Mouse (Mus musculus): Measurements from ENCODE around the gene Zglp1.
A peak's percentile ranks its signal among the peaks of the same experiment; 100 is the strongest.

Zglp1 gene

GRCm38 (mm10) chr9:21067006-21067684, at the start of gene Zglp1:
Zglp1 (minus strand) TSS chr9:21067093.
- DNase-seq, result no peak

DNA sequence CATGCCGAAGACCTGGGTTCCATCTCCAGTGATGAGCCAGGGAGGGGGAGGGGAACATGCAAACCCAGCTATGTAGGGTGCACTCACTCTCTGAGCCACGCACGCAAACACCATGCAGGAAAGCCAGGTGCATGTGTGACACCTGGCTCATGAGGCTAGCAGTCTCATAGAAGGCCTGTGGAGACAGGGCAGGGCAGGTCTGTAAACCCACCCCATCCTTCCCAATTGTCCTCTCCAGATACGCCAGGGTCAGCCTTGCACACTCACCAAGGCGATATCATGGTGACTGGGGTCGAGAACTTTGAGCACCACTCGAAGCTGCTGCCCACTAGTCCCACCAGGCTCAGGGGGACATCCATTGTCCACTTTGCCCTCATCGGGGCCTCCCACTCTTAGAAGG, 48.2 kb upstream of the Zglp1 start:
- no peak for DNase-seq

GRCm38 (mm10) chr9:21114190-21114589, 47.3 kb upstream of the Zglp1 start:
- DNase-seq, result no peak

GRCm38 (mm10) chr9:21113751-21114150, 46.9 kb upstream of the Zglp1 start:
- DNase-seq, result no peak

GRCm38 (mm10) chr9:21107607-21108237, 40.8 kb upstream of the Zglp1 start:
- DNase-seq, result no peak

DNA sequence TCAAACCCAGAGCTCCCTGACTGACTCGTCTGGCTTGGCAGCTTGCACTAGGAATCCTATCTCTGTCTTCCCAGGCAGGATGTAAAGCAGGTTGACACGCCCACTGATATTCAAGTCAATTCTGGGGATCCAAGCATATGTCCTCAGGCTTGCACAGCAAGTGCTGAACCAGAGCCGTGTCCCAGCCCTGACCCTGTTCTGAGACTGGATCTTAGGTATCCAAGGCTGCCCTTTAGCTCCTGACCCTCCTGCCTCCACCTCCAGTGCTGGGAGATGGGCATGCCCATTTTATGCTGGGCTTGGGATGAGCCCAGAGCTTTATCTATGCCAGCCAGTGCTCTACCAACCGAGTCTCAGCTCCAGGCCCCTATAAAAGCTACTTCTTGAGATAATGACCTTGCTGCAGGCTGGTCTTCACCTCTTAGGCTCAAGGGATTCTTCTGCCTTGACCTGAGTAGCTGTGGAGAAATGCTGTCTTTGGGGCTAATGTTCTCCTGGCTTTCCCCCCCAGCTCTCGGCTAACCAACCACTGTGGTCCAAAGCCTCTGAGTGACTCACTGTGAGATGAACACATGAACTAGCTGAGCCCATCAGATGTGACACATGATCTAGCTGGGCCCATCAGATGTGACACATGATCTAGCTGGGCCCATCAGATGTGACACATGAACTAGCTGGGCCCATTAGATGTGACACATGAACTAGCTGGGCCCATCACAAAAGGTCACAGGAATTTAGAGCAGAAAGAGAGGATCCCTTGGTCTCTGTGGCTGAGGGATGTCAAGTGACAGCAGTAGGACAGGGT, 39.1 kb upstream of the Zglp1 start:
- no peak for DNase-seq

DNA sequence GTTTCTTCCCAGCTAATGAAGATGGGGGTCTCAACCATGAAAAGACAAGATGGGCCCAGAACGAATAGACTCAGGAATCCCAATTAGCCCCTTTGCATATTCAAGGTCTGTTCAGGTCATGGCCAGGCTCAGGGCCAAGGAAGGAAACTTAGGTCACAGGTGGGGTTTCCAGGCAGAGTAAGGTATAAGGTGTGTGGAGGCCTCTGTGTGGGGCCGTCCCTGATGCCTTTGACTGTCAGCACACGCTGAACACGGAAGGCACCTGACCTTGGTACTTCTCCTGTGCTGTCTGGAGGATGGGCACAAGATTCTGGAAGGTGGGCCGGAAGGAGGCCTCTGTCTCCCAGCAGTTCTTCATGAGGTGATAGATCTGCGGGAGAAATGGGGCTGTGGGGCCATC, 37.9 kb upstream of the Zglp1 start:
- no peak for DNase-seq

DNA sequence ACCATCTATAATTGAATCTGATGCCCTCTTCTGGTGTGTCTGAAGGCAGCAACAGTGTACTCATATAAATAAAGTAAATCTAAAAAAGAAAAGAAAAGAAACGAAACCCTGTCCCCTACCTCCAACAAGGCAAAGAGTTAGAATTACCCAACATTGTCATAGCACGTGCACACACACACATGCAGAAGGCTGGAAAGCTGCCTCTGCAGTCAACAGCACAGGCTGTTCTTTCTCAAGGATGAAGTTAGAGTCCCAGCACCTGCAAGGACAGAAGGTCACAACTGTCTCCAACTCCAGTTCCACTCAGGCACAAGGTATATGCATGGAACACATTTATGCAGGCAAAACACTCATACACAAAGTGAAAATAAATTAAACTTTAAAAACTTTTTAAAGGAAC, 35.2 kb upstream of the Zglp1 start:
- no peak for DNase-seq

DNA sequence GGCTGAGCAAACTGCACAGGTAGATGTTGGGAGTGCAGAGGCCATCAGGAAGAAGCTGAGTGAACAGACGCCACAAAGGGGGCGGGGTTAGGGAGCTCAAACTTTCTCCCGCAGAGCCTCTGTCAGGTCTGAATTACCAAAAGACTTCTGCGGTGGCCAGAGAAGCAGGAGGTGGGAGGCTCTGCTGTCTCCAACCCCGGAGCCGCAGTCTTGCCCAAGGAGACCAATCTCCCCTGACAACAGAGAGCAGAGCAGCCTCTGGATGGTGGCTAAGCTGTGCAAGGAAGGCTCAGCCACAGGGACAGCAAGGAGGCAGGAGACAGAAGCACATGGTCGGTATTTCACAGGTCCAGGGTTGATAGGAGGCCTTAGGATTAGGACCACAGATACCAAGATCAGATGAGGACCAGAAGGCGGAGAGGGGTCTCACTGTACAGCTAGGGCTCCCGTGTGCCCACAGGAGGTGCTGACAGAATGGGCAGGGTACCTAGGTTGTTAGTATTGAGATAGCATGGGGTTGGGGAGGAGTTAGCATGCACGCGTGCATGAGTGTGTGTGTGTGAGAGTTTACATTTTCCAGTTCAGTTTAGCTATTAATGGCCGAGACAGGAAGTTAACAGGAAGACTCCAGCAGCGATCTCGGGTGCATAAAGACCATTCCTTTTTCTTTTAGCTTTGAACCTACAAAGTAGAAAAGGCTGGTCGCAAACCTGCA, 33.7 kb upstream of the Zglp1 start:
- no peak for DNase-seq

DNA sequence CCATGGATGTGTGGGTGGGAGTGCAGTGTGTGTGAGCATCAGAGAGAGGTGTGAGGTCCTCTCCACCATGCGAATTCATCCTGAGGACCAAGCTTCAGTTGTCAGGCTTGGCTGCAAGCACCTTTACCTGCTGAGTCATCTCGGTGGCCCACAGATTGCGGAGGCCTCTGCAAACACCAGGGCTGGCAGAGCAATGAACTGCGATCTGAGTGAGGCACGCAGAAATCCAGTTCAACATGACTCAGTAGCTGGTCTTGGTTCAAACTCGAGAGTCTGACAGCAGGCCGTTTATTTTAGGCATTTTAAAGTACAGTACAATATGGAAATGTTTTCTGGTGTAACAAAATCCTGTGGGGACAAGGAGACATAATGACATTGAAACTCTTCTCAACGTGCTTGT, 30.9 kb upstream of the Zglp1 start:
- DNase-seq, result no peak

DNA sequence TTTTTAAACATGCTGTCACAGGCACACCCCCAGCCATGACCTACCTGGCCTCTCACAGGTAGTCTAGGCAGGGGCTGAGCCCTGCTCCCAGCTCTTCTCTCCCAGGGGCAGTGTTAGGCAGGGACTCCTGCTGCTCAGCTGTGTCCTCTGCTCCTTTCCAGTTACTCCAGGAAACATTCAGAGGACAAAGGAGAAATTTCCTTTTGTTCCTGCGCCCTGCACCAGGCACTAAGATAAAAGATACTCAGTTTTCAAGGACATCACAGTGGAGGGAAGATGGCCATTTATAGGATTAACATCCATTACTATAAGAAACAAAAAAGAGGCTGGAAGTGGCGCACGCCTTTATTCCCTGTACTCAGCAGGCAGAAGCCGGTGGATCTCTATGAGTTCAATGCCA, 29.1 kb upstream of the Zglp1 start:
- no peak for DNase-seq

DNA sequence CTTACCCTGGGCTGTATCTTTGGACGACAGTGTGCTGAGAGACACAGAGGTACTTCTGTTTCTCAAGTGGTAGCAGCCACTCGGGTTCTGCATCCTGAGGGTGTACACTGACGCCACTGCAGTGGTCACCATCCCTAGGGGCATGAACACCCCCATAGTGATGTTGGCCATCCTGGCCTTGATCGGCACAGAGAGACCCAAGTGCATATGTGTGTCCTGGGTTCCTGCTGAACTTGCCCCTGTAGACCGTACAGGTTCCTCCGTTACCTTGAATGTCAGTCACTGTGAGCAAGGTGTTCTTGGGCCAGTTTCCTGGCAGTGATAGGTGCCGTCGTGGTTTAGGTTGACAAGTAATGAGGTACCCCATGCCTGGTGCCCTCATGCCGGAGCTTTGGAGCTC, 26.5 kb upstream of the Zglp1 start:
- no peak for DNase-seq

DNA sequence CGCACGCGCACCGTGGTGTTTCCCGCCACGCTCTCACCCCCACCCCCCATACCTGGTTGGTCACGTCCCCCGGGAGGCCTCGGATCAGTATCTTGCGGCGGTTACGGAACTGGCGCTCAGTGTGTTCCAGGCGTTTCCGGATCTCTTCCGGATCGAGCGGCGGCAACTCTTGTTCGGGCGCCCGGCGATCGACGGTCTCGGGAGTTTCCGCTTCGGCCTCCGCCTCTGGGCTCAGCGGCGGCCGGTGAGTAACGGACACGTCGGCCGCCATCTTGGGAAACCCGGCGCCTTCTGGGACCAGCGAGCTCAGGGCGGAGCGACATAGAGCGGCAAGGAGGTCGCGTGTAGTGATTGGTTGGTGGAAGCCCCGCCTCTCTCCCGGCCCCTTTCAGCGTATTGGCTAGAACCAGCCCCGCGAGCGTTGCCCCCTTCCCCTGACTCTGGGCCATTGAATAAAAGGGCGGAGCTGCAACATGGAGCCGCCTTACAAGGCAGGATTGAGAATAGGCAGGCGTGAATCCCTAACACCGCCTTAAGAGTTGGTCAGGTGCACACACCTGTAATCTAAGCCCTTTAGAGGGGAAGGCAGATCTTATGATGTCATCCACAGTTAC, 24.9 kb upstream of the Zglp1 start, which contains the start of the genes Gm38431 and Raver1:
Gm38431 (minus strand) TSS at position 291 of the 614 bp plus-strand sequence.
Raver1 (minus strand) TSS at position 302 of the 614 bp plus-strand sequence.
- DNase-seq, result peak; percentile 96 to 98

GRCm38 (mm10) chr9:21090972-21091706, 24.2 kb upstream of the Zglp1 start:
- DNase-seq, result no peak

GRCm38 (mm10) chr9:21090537-21090936, 23.6 kb upstream of the Zglp1 start:
- no peak for DNase-seq

DNA sequence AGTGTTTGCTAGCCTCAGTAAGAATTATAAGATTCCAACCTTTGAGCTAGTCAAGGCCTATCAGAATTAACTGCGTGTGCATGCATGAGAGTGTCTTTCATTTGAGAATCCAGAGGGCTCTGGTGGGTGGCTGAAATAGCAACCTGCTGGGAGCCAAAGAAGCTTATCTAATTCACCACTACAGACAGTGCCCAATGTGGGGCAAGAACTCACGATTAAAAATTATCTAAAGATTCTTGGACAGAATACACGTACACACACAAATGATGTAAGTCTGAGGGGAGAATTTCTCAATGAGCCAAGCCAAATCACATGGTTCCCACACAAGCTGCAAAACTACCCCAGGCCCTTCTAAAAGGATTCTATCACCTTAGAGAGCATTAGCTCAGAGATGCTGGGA, 16.4 kb upstream of the Zglp1 start:
- no peak for DNase-seq

DNA sequence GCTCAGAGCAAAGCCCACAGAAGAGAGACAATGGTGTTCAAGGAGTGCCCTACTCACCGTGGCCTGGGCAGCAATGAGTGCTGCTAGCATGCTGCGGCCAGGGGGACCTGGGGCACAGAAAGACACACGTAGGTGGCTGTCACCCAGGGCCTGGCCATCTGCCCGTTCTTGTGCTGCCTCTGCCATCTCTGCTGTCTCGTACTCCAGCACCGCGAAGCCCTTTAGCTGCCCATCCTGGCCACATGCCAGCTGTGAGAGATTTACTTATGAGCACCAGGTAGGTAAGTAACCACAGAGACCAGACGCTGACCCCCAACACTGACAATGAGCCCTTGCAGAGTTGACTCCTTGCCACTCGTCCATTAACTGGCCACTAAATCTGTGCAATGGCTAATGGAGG, 14.2 kb upstream of the Zglp1 start:
- DNase-seq, result no peak

DNA sequence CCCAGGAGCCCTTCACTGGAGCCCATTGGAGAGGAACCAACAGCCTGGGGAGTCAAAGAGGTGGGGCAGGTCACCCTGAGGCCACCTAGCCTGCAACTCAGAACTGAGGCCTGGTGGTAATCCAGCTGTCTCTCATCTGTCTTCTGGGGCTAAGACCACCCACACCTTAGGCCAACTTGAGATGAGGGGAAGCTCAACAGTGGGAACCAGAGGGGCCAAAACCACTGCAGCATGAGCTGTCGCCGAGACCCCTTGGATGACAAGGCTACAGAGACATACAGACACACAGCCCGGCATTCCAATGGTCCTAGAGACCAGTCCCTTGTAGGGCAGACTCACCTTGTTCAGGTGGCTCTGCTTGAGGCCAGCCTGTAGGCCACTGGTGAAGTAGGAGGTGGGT, 8.7 kb upstream of the Zglp1 start:
- DNase-seq, result no peak

- DNase-seq, result no peak
These were observed 7.3 kb upstream of the Zglp1 start for GRCm38 (mm10) chr9:21074173-21074572.

- DNase-seq, result peak; percentile 78 to 83
These were observed 6.3 kb upstream of the Zglp1 start, which contains the start of the genes Gm49373 and Fdx1l for GRCm38 (mm10) chr9:21073044-21073840. Gm49373 (minus strand) TSS chr9:21073096. Fdx1l (minus strand) TSS chr9:21073614.

GRCm38 (mm10) chr9:21072641-21073040, 5.7 kb upstream of the Zglp1 start:
- DNase-seq, result no peak

Data from thymus, postnatal 36 days (tissue).